ENCODE assay signal across 27 mouse cellular contexts in genomic region chr2:128361436-128361835, GRCm38 (mm10).
DNase-seq lines count a peak whose midpoint lies in the region; ATAC-seq and TF ChIP-seq lines count a peak whose summit lies in the region.
"Had no signal": no experiment of that assay in that cellular context is flagged by ENCODE, and none has a peak within 500 bp of the region (broad histone marks: within the 10 kb centered on the region; RNA-seq: fewer than 3 reads in every experiment).

No protein-coding gene starts in this region.

- no peaks in the 10 kb centered on the region for H3K9me3 ChIP-seq in midbrain, embryonic 10.5 days (replicated peaks)
- H3K9me3 ChIP-seq in midbrain, postnatal 0 days (ENCODE audit: low read length), result no peaks in the 10 kb centered on the region
- H3K9me3 ChIP-seq: embryonic facial prominence, embryonic 12.5 days; forebrain, embryonic 12.5 days; hindbrain, embryonic 10.5 days; intestine, embryonic 15.5 days; kidney, embryonic 15.5 days; limb, embryonic 13.5 days; liver, embryonic 12.5 days; neural tube, embryonic 12.5 days had no signal

- no peak for DNase-seq in cerebellum, postnatal 4 days (ENCODE audit: low spot score in 2 of 2)
- no peak for DNase-seq in midbrain, embryonic 10.5 days (ENCODE audit: low spot score)
- no peak for DNase-seq in midbrain, postnatal 0 days (ENCODE audit: low spot score)
- peak; percentile 80 to 90 for DNase-seq in cerebellum, postnatal 14 days
- no peak for DNase-seq in kidney, adult 9 months
- no peak for DNase-seq in layer of hippocampus, adult 11-12 months (ENCODE audit: low spot score)
- DNase-seq in kidney, postnatal 36 days, result no peak
- DNase-seq: adrenal gland, postnatal 25 days; kidney, postnatal 4 days; lung, adult 18-20 months; lung, postnatal 10 days; midbrain, embryonic 14.5 days; right cerebral cortex, postnatal 14 days; thymus, adult 2 months; thymus, postnatal 4 days had no signal

- H3K9ac ChIP-seq in midbrain, postnatal 0 days (replicated peaks; ENCODE audit: low read length, poor library complexity, severe bottlenecking), result no peak overlapping the region
- H3K9ac ChIP-seq: embryonic facial prominence, embryonic 12.5 days; forebrain, embryonic 12.5 days; intestine, embryonic 15.5 days; kidney, embryonic 15.5 days; limb, embryonic 13.5 days; liver, embryonic 12.5 days; neural tube, embryonic 12.5 days had no signal

- TF ChIP-seq CTCF in midbrain, postnatal 0 days (IDR thresholded peaks at IDR 0.05), result no peak

- no peaks in the 10 kb centered on the region for H3K36me3 ChIP-seq in midbrain, embryonic 10.5 days
- no peaks in the 10 kb centered on the region for H3K36me3 ChIP-seq in midbrain, postnatal 0 days (ENCODE audit: insufficient read depth, low read length)
- H3K36me3 ChIP-seq: embryonic facial prominence, embryonic 12.5 days; forebrain, embryonic 12.5 days; hindbrain, embryonic 10.5 days; intestine, embryonic 15.5 days; kidney, embryonic 15.5 days; limb, embryonic 13.5 days; liver, embryonic 12.5 days; neural tube, embryonic 12.5 days had no signal

- peak; percentile 79 for ATAC-seq in cerebellum, adult (ENCODE audit: insufficient number of reproducible peaks, low FRiP score, low TSS enrichment)
- no peak for ATAC-seq in midbrain, postnatal 0 days (ENCODE audit: low FRiP score)
- ATAC-seq: hindbrain, embryonic 16.5 days; intestine, embryonic 15.5 days; liver, embryonic 12.5 days had no signal

- no peak overlapping the region for H3K4me2 ChIP-seq in midbrain, postnatal 0 days (ENCODE audit: low read depth, low read length, poor library complexity, severe bottlenecking)
- H3K4me2 ChIP-seq: embryonic facial prominence, embryonic 12.5 days; forebrain, embryonic 12.5 days; intestine, embryonic 15.5 days; kidney, embryonic 15.5 days; limb, embryonic 13.5 days; liver, embryonic 12.5 days; neural tube, embryonic 12.5 days had no signal

- 70% methylated on average over 1 of the region's 1 CpGs for WGBS in midbrain, embryonic 10.5 days
- 50% methylated on average over 1 of the region's 1 CpGs for WGBS in midbrain, postnatal 0 days

- no peaks in the 10 kb centered on the region for H3K27me3 ChIP-seq in midbrain, embryonic 10.5 days (ENCODE audit: low read depth, poor library complexity, severe bottlenecking)
- H3K27me3 ChIP-seq in midbrain, postnatal 0 days (ENCODE audit: insufficient read depth, low read length), result no peaks in the 10 kb centered on the region
- H3K27me3 ChIP-seq: embryonic facial prominence, embryonic 12.5 days; forebrain, embryonic 12.5 days; intestine, embryonic 15.5 days; limb, embryonic 13.5 days; liver, embryonic 12.5 days; megakaryocyte, embryonic 14.5 days; neural tube, embryonic 12.5 days had no signal

- no peak overlapping the region for H3K4me3 ChIP-seq in midbrain, embryonic 10.5 days
- no peak overlapping the region for H3K4me3 ChIP-seq in midbrain, postnatal 0 days (ENCODE audit: low read depth, low read length)
- H3K4me3 ChIP-seq: embryonic facial prominence, embryonic 12.5 days; forebrain, embryonic 12.5 days; hindbrain, embryonic 10.5 days; intestine, embryonic 15.5 days; kidney, embryonic 15.5 days; limb, embryonic 13.5 days; liver, embryonic 12.5 days; megakaryocyte, embryonic 14.5 days; neural tube, embryonic 12.5 days had no signal

- no peaks in the 10 kb centered on the region for H3K4me1 ChIP-seq in midbrain, embryonic 10.5 days
- no peaks in the 10 kb centered on the region for H3K4me1 ChIP-seq in midbrain, postnatal 0 days (ENCODE audit: insufficient read depth, low read length)
- H3K4me1 ChIP-seq: forebrain, embryonic 12.5 days had no signal

- H3K27ac ChIP-seq in midbrain, embryonic 10.5 days (replicated peaks), result peak overlapping the region; percentile 23
- H3K27ac ChIP-seq in midbrain, postnatal 0 days (ENCODE audit: low read depth, low read length), result no peak overlapping the region
- H3K27ac ChIP-seq: embryonic facial prominence, embryonic 12.5 days; forebrain, embryonic 12.5 days; hindbrain, embryonic 10.5 days; intestine, embryonic 15.5 days; kidney, embryonic 15.5 days; limb, embryonic 13.5 days; liver, embryonic 12.5 days; neural tube, embryonic 12.5 days; stomach, postnatal 0 days had no signal

Comparison
In these comparisons a context has a peak if more than half of its experiments do, and no peak if none do; other contexts are left out.
1. DNase-seq: peak in cerebellum, postnatal 14 days (2 of 2); none in cerebellum, postnatal 4 days (0 of 2), midbrain, embryonic 10.5 days (single experiment), midbrain, postnatal 0 days (single experiment), kidney, adult 9 months (single experiment), layer of hippocampus, adult 11-12 months (single experiment) and kidney, postnatal 36 days (0 of 2).